9 mouse cellular contexts compared by ENCODE assay signal in genomic region chr3:156703241-156703640, GRCm38 (mm10).
"Had no signal": no experiment of that assay in that cellular context is flagged by ENCODE, and none has a peak within 500 bp of the region (broad histone marks: within the 10 kb centered on the region; RNA-seq: fewer than 3 reads in every experiment).

No protein-coding gene starts in this region.

- H3K27ac ChIP-seq: limb, embryonic 12.5 days; liver, embryonic 13.5 days; lung, embryonic 15.5 days; midbrain, embryonic 12.5 days had no signal

- H3K9me3 ChIP-seq: limb, embryonic 12.5 days; liver, embryonic 13.5 days; lung, embryonic 15.5 days; midbrain, embryonic 12.5 days had no signal

- ATAC-seq: liver, postnatal 0 days had no signal

- H3K9ac ChIP-seq: limb, embryonic 12.5 days; liver, embryonic 13.5 days; liver, postnatal 0 days; lung, embryonic 15.5 days; midbrain, embryonic 12.5 days had no signal

- H3K4me2 ChIP-seq: limb, embryonic 12.5 days; liver, embryonic 13.5 days; lung, embryonic 15.5 days; midbrain, embryonic 12.5 days had no signal

- H3K4me1 ChIP-seq: limb, embryonic 12.5 days; liver, embryonic 13.5 days; lung, embryonic 15.5 days; midbrain, embryonic 12.5 days had no signal

- H3K36me3 ChIP-seq: limb, embryonic 12.5 days; liver, embryonic 13.5 days; lung, embryonic 15.5 days; midbrain, embryonic 12.5 days had no signal

- H3K27me3 ChIP-seq: limb, embryonic 12.5 days; liver, embryonic 13.5 days; lung, embryonic 15.5 days; midbrain, embryonic 12.5 days had no signal

- DNase-seq: kidney, postnatal 10 days; liver; liver, embryonic 13.5 days; liver, postnatal 0 days; right cerebral cortex, postnatal 14 days; thymus, postnatal 4 days had no signal

- H3K4me3 ChIP-seq: limb, embryonic 12.5 days; liver, embryonic 13.5 days; lung, embryonic 15.5 days; midbrain, embryonic 12.5 days had no signal
